Mouse (Mus musculus) central nervous system, embryonic 11.5 days (tissue): ENCODE data around the gene Sdf2. TPM values are rescaled to one million over a fixed set of nuclear protein-coding genes. Genes with fewer than 3 reads are reported as not detected.

Experiments used
- polyA plus RNA-seq: library from polyadenylated mRNA; depleted of rRNA; stranded (reverse); fragments of >200 nt; gene quantifications from 2 replicates; pipeline ENCODE4 v1.2.3, GENCODE M21; 2012; rRNA removed

Gene Sdf2
- 76.8 and 95.7 TPM in 2 replicates for polyA plus RNA-seq

DNA sequence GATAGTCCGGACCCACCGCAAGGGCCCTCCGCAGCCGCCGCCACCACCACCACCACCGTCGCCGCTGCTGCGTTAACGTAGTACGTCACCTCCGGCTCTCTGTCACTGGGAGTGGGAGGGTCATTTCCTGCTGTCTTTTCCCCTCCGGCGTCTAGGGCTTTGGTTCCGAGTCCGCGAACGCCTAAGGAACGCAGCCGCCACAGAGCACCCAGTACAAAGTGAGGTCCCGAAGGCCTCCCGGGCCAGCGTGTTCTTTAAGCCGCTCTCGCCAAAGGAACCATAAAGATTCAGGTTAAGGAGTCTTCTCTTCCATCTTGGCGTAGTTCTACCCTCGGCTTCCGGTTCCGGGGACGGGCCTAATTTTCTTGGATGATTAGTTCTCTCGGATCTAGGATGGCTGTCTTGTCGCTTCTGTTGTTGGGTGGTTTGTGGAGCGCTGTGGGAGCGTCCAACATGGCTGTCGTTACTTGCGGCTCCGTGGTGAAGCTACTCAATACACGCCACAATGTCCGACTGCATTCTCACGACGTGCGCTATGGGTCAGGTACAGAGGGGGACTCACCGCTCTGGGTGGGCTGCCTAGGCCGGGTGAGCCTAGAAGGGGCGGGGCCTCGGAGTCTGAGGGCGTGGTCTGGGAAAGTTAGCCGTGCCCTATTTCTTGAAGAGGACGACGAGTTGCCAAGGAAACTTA lies at the start of gene Sdf2, which contains the start of gene Supt6:
Sdf2 (plus strand) TSS at position 120 of the 691 bp plus-strand sequence.
Supt6 (minus strand) TSS at position 361 of the 691 bp plus-strand sequence.

DNA sequence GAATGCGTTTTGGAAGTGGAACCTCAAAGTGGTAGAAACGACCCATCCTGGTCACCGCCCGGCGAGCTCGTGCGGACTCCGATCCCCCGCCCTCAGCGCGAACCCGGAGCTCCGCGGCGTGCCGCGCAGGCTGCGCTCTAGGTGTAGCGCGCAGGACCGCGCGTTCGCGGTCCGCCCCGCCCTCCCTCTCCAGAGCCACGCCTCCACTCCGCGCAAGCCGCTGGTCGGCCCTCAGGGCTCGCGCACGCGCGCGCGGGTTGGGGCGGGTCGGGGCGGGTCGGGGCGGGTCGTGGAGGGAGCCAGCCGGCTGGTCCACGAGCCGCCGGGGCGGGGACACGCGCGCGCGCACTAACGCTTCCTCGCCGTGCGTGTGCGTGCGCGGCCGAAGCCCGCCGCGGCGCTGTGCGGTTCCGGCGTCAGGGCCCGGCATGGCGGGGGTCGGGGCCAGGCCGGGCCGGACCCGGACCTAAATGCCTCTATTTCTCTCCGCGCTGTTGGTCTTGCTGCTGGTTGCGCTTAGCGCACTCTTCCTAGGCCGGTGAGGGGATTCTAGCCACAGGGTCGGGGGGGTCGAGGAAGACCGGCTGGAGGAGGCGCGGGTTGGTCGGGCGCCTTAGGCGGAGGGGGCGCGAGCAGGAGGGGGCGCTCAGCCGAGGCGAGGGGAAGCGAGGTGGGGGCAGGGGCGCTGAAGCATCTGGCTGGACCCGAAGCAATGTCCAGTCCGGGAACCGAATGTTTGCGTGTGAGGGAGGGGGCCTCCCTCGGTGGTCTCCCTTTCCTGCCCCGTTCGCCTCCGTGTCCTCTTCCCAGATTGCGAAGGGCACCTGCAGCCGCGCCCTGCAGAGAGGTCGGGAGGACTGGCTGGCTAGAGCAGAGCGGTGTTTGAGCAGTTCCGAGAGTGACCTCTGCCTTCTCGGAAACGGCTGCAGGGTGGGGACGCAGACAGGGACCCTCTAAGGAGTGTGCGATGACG lies 16.1 kb downstream of the Sdf2 start, which contains the start of gene 2610507B11Rik:
2610507B11Rik (plus strand) TSS at position 373 of the 973 bp plus-strand sequence.

DNA sequence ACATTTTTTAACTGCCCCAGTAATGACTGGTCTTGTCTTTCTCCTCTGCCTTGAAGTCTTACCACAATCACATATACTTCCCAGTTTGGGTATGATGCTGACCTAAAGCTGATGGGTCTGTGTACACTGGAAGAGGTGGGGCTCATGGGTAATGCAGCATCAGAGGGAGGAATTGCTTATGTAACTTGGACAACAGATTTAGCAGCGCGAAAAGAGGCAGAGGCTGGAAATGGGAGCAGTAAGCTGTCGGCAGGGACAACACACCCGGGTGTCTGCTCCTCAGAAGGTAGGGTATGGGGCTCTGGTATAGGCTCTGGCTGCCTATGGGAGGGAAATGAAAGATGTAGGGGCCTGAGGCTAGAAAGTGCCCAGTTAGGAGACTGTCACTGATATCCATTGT lies 45.1 kb downstream of the Sdf2 start, which contains the start of gene BC030499:
BC030499 (plus strand) TSS at position 188 of the 400 bp plus-strand sequence.

DNA sequence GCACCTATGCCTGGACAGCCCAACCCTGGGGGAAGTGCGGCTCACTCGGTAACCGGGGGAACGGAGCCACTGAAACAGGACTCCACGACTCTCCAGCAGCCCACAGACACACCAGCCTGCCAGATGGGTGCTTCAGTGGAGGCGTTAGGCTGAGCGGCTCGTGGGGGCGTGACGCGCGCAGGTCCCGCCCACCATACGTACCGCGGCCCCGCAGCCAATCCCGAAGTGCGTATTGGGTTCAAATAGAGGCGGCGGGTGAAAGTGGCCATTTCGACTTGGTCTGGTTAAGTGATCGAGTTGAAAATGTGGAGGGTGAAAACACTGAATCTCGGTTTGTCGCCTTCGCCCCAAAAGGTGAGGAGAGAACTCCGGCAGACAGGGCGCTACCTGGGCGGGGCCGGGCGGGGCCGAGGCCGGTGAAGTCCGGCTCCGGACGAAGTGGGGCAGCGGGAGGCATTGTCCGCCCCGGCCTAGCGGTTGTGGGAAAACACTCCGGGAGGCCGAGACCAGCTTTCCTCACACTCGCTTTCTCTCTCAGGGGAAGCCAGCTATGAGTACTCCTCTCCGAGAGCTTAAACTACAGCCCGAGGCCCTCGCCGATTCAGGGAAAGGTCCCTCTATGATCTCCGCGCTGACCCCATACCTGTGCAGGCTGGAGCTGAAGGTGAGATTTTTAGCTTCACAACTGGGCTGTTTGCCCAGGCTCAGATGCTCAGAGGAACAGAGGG lies 56.0 kb downstream of the Sdf2 start, which contains the start of gene Spag5:
Spag5 (plus strand) TSS at position 173 of the 728 bp plus-strand sequence.

Other genes with a start within 250 kb of the Sdf2 start
- gene Dhrs13, start 213.5 kb upstream of the Sdf2 start, polyA plus RNA-seq, result 12.5 and 14.3 TPM in 2 replicates
- 50.4 and 64.3 TPM in 2 replicates for gene Flot2, start 207.8 kb upstream of the Sdf2 start, polyA plus RNA-seq
- 23.8 and 28.7 TPM in 2 replicates for gene Eral1, start 165.4 kb upstream of the Sdf2 start, polyA plus RNA-seq
- gene Fam222b, start 151.1 kb upstream of the Sdf2 start, polyA plus RNA-seq, result 12.7 and 20.4 TPM in 2 replicates
- gene Traf4, start 80.2 kb upstream of the Sdf2 start, polyA plus RNA-seq, result 127 and 187 TPM in 2 replicates
- 14.6 and 20.9 TPM in 2 replicates for gene Nek8, start 69.1 kb upstream of the Sdf2 start, polyA plus RNA-seq
- gene Tlcd1, start 69.0 kb upstream of the Sdf2 start, polyA plus RNA-seq, result 21.7 and 22.8 TPM in 2 replicates
- gene Rpl23a, start 62.2 kb upstream of the Sdf2 start, polyA plus RNA-seq, result 3,764 and 3,899 TPM in 2 replicates
- 59.8 and 90.6 TPM in 2 replicates for gene Rab34, start 57.3 kb upstream of the Sdf2 start, polyA plus RNA-seq
- 1.7 and 3.0 TPM in 2 replicates for gene Proca1, start 52.4 kb upstream of the Sdf2 start, polyA plus RNA-seq
- gene Supt6, start 241 bp downstream of the Sdf2 start, polyA plus RNA-seq, result 29.4 and 30.4 TPM in 2 replicates
- 60.1 and 65.0 TPM in 2 replicates for gene 2610507B11Rik, start 16.0 kb downstream of the Sdf2 start, polyA plus RNA-seq
- 0.68 and 0.82 TPM in 2 replicates for gene BC030499, start 45.1 kb downstream of the Sdf2 start, polyA plus RNA-seq
- 91.4 and 95.4 TPM in 2 replicates for gene Spag5, start 55.8 kb downstream of the Sdf2 start, polyA plus RNA-seq
- 3.7 and 5.3 TPM in 2 replicates for gene Aldoc, start 77.2 kb downstream of the Sdf2 start, polyA plus RNA-seq
- 37.7 and 53.2 TPM in 2 replicates for gene Pigs, start 82.7 kb downstream of the Sdf2 start, polyA plus RNA-seq
- gene Unc119, start 97.7 kb downstream of the Sdf2 start, polyA plus RNA-seq, result 91.0 and 110 TPM in 2 replicates
- 0.07 TPM in 1 of 2 replicates, not detected in the other for gene Foxn1, start 140.8 kb downstream of the Sdf2 start, polyA plus RNA-seq
- gene Slc13a2, start 176.5 kb downstream of the Sdf2 start, polyA plus RNA-seq, result 0.04 TPM in 1 of 2 replicates, not detected in the other
- 7.5 and 11.2 TPM in 2 replicates for gene Slc46a1, start 220.0 kb downstream of the Sdf2 start, polyA plus RNA-seq